Mouse (Mus musculus): ENCODE data around the gene Smcr8. TPM values are rescaled to one million over a fixed set of nuclear protein-coding genes. Genes with fewer than 3 reads are reported as not detected.
A peak's percentile ranks its signal among the peaks of the same experiment; 100 is the strongest.

Smcr8 gene
- 1 to 10 TPM; 5.5 to 6.7 (median 6.3) TPM for polyA plus RNA-seq (2017; shearing (Covaris generic))

- ATAC-seq, result peak; percentile 95
Measured at GRCm38 (mm10) chr11:60776829-60777740, at the start of gene Smcr8, which contains the start of gene Top3a. Gene Smcr8, plus strand, starts transcription at chr11:60777524. Gene Top3a, minus strand, starts transcription at chr11:60777365.

GRCm38 (mm10) chr11:60728260-60728761 lies 49.0 kb upstream of the Smcr8 start, which contains the start of gene Mief2:
Gene Mief2, plus strand, starts transcription at chr11:60728398.
- peak; percentile 96 for ATAC-seq

DNA sequence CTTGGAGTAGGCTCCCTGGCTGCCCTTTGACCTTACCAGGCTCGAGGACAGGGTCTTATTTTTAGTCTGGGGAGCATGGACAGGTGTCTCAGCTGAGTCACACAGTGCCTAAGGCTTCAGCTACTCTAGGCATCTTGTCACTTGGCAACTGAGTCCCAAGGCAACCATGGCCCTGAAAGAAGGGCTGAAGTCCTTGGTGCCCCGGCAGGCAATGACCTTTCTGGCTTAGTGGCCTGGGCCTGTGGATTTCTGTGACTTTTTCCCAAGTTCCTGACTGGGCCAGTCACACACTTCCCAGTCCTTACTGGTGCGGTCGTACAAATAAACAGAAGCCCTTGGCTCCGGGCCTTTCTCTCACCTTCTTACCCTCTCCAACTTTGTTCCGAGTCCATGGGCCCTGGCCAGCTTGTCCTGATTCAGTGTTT lies 48.1 kb upstream of the Smcr8 start:
- no peak for ATAC-seq

DNA sequence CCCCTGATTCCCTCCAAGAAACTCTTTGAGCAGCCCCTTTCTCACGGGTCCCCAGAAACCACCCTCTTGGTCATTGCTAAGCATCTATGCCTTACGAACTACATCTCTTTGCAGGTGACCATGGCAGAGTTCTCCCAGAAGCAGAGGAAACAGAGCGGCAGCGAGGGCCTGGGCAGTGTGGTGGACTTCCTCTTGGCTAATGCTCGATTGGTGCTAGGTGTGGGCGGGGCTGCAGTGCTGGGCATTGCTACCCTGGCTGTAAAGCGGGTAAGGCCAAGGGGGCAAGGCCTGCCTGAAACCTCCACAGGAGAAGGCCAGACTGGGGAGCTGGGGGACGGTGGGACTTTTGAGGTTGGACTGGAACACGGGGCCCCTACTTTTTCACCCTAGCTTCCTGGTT lies 47.2 kb upstream of the Smcr8 start:
- ATAC-seq, result no peak

- ATAC-seq, result no peak
Measured at GRCm38 (mm10) chr11:60731251-60731650, 46.1 kb upstream of the Smcr8 start.

DNA sequence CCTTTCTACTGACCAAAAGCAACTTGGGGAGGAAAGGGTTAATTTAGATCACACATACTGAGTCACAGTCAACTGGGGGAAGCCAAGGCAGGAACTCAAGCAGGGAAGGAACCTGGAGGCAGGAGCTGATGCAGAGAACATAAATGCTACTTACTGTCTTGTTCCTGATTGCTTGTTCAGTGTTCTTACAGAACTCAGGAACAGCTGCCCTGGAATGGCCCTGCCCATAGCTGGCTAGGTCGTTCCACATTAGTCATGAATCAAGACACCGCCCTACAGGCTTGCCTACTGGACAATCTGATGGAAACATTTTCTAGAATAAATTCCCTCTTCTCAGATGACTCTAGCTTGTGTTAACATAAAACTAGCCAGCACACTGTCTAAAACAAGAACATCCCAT lies 43.1 kb upstream of the Smcr8 start:
- ATAC-seq, result no peak

- no peak for ATAC-seq
Measured at GRCm38 (mm10) chr11:60735191-60735590, 42.1 kb upstream of the Smcr8 start.

GRCm38 (mm10) chr11:60736491-60736890 lies 40.8 kb upstream of the Smcr8 start:
- no peak for ATAC-seq

- no peak for ATAC-seq
Measured at GRCm38 (mm10) chr11:60737450-60737849, 39.9 kb upstream of the Smcr8 start.

- no peak for ATAC-seq
Measured at GRCm38 (mm10) chr11:60740321-60740720, 37.0 kb upstream of the Smcr8 start.

DNA sequence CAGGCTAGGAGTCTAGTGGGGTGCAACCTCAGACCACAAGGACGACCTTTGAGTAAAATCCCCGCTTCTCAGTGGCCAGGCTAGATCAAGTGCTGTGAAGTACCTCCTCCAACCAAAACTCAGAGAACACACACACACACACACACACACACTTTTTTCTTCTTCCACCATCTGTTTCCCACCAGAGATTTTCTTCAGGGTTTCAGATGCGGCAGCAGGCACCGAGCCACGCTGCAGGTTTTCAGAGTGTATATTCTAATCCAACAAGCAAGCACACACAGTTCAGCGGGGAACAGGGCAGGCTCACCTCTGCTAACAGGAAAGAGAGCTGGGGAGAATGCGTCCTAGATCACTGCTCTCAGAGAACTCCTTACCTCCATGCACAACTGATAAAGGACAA lies 21.8 kb upstream of the Smcr8 start:
- ATAC-seq, result no peak

DNA sequence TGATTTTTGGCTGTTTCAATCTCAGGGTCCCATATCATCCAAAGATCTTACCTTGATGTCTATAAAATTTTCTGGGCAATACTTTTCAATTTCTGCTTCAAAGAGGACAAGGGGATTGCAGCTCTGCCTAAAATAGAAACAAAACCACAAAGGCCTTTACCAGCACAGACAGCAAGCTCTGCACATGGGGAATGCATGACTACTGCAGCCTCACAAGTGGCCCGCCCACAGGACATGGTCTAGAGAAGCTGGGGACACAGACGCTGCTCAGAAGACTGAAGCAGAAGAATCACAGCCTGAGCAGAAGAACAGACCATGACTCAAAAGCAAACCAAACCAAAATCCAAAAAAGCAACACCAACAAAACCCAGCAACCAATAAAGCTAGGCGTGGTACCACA lies 15.6 kb upstream of the Smcr8 start:
- no peak for ATAC-seq

DNA sequence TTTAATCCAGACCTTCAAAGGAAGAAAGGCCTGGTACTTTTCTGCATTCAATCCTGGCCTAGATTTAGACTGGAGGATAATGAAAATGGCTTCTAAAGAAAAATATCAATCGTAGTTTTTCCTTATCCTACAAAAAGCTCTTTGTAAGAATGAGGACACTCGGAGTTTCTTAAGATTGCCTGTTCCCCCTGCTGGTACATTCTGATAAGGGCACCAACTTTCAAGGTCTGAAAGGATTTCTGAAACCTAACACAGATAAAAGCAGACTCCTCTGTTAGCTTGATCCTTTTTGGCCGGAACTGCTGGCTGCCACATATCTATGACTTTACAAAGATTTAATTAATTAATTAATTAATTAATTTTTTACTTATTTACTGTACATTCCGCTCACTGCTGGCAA lies 10.4 kb upstream of the Smcr8 start:
- ATAC-seq, result no peak

DNA sequence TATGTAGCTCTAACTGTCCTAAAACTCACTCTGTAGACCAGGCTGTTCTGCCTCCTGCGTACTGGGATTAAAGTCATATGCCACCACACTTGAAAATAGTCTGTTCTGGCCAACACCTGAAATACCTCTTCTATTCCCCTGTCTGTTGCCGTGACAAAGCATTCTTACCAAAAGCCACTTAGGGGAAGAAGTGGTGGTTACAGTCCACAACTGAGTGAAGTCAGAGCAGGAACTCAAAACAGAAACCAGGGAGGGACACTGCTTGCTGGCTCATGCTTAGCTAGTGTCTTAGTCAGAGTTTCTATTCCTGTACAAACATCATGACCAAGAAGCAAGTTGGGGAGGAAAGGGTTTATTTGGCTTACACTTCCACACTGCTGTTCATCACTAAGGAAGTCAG lies 8.0 kb upstream of the Smcr8 start:
- ATAC-seq, result no peak

DNA sequence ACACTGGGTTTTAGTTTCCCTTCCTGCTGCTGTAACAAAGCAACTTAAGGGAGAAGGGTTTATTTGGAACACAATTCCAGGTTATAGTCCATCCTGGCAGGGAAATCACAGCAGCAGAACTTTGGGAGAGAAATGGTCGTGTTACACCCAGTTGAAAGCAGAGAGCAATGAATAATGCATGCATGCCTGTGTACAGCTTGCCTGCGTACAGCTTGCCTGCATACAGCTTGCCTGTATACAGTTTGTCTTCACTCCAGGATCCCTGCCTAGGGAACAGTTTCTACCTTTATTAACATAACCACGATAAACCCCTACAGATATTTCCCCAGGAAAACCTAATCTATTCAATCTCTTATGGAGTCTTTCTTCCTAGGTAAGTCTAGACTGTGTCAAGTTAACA lies 6.5 kb upstream of the Smcr8 start:
- no peak for ATAC-seq

DNA sequence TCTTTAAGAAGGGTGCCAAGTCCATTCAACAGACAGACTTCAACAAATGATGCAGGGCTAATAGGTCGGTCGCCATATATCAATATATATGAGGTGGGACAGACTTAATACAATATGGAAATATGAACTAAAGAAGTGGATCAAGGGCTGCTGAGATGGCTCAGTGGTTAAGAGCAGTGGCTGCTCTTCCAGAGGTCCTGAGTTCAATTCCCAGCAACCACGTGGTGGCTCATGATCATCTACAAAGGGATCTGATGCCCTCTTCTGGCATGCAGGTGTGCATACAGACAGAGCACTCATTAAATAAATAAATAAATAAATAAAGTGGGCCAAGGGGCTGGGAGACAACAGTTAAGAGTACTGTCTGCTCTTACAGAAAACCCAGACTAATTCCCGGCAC lies 5.2 kb upstream of the Smcr8 start:
- no peak for ATAC-seq

GRCm38 (mm10) chr11:60774158-60774689 lies 3.1 kb upstream of the Smcr8 start:
- ATAC-seq, result no peak

- ATAC-seq, result no peak
Measured at GRCm38 (mm10) chr11:60774841-60775240, 2.5 kb upstream of the Smcr8 start.

- no peak for ATAC-seq
Measured at GRCm38 (mm10) chr11:60775578-60775977, 1.7 kb upstream of the Smcr8 start.

DNA sequence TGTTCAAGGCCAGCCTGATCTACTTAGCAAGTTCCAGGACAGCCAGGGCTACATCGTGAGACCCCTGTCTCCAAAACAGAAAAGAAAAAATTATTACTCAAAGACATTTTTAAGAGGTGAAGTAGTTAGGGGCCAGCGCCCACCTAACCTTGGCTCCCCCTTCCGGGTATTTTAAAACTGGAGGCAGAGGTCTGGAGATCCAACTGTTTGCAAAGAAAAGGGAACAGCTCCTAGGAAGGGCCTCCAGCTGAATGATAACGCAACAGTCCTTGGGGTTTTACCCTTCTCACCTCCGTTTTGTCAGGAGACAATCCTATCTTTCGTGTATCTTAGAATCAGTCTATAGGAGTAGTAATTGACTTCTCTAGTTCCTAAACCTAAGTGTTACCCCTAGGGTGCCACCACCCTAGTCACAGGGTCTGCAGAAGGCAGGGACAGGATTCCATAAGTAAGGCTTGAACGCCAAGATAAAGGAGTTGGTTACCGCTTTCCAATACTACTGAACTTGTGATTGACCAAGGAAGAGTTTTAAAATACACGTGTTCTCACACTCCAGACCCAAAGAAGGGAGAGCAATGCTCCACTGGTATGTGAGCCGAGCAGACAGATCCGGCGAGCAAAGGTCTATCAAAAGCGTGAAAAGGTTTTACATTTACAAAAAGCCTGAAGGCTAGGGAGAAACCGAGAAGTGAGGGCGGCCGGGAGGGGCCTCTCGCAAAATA lies 1.1 kb upstream of the Smcr8 start:
- no peak for ATAC-seq

GRCm38 (mm10) chr11:60777801-60778370 lies 562 bp downstream of the Smcr8 start:
- peak; percentile 6 for ATAC-seq

- ATAC-seq, result no peak
Measured at GRCm38 (mm10) chr11:60779673-60780189, 2.4 kb downstream of the Smcr8 start.
